Mouse (Mus musculus): Measurements from ENCODE around the gene Lrrc32. TPM values are rescaled to one million over a fixed set of nuclear protein-coding genes. Genes with fewer than 3 reads are reported as not detected.

Gene Lrrc32
- total RNA-seq, 2 experiments from 2014 or later = 14.6 to 15.8 TPM

GRCm38 (mm10) chr7:98487202-98487980 is 1.7 kb upstream of the Lrrc32 start:
- no peak for DNase-seq
- intact Hi-C loops (cut with DNase I) = no loop called here

- DNase-seq = no peak
- intact Hi-C loops (cut with DNase I) = no loop called here
Measured at GRCm38 (mm10) chr7:98488398-98489130, 519 bp upstream of the Lrrc32 start.

- peak; percentile 87 for DNase-seq
- intact Hi-C loops (cut with DNase I) = loop anchor here (2.0 kb wide), 1 partner anchor 53 kb away; no protein-coding TSS in a partner anchor
Measured at GRCm38 (mm10) chr7:98489623-98490084, 571 bp downstream of the Lrrc32 start.

- intact Hi-C loops (cut with DNase I) = loop anchor here (2.0 kb wide), 1 partner anchor 52 kb away; no protein-coding TSS in a partner anchor
- DNase-seq = no peak
Measured at GRCm38 (mm10) chr7:98490328-98490727, 1.2 kb downstream of the Lrrc32 start.

GRCm38 (mm10) chr7:98490911-98491310 is 1.8 kb downstream of the Lrrc32 start:
- intact Hi-C loops (cut with DNase I) = loop anchor here (2.0 kb wide), 1 partner anchor 52 kb away; no protein-coding TSS in a partner anchor
- DNase-seq = no peak

GRCm38 (mm10) chr7:98491451-98492200 is 2.5 kb downstream of the Lrrc32 start:
- no peak for DNase-seq
- intact Hi-C loops (cut with DNase I) = loop anchor here (2.0 kb wide), 1 partner anchor 51 kb away; no protein-coding TSS in a partner anchor

GRCm38 (mm10) chr7:98492331-98492730 is 3.2 kb downstream of the Lrrc32 start:
- intact Hi-C loops (cut with DNase I) = no loop called here
- no peak for DNase-seq

- no peak for DNase-seq
- intact Hi-C loops (cut with DNase I) = no loop called here
Measured at GRCm38 (mm10) chr7:98493307-98493706, 4.2 kb downstream of the Lrrc32 start.

GRCm38 (mm10) chr7:98493901-98494480 is 4.9 kb downstream of the Lrrc32 start:
- DNase-seq = no peak
- intact Hi-C loops (cut with DNase I) = no loop called here

GRCm38 (mm10) chr7:98495591-98495990 is 6.5 kb downstream of the Lrrc32 start:
- DNase-seq = no peak
- intact Hi-C loops (cut with DNase I) = no loop called here

GRCm38 (mm10) chr7:98497451-98497850 is 8.4 kb downstream of the Lrrc32 start:
- intact Hi-C loops (cut with DNase I) = no loop called here
- DNase-seq = no peak

GRCm38 (mm10) chr7:98498101-98498500 is 9.0 kb downstream of the Lrrc32 start:
- DNase-seq = no peak
- intact Hi-C loops (cut with DNase I) = no loop called here

- intact Hi-C loops (cut with DNase I) = no loop called here
Measured at GRCm38 (mm10) chr7:98498656-98499560, 9.8 kb downstream of the Lrrc32 start.

GRCm38 (mm10) chr7:98499561-98500292 is 10.6 kb downstream of the Lrrc32 start:
- intact Hi-C loops (cut with DNase I) = no loop called here
- DNase-seq = peak in 1 of 2 experiments; percentile 57

More at GRCm38 (mm10) chr7:98498656-98499560, 9.8 kb downstream of the Lrrc32 start:
- DNase-seq = no peak

GRCm38 (mm10) chr7:98500470-98500869 is 11.4 kb downstream of the Lrrc32 start:
- DNase-seq = peak; percentile 65 to 70
- intact Hi-C loops (cut with DNase I) = no loop called here

- intact Hi-C loops (cut with DNase I) = no loop called here
Measured at GRCm38 (mm10) chr7:98501078-98501477, 12.0 kb downstream of the Lrrc32 start.

GRCm38 (mm10) chr7:98502921-98503320 is 13.8 kb downstream of the Lrrc32 start:
- DNase-seq = no peak
- intact Hi-C loops (cut with DNase I) = no loop called here

More at GRCm38 (mm10) chr7:98501078-98501477, 12.0 kb downstream of the Lrrc32 start:
- no peak for DNase-seq

GRCm38 (mm10) chr7:98503951-98504647 is 15.0 kb downstream of the Lrrc32 start:
- DNase-seq = peak in 1 of 2 experiments; percentile 48
- intact Hi-C loops (cut with DNase I) = no loop called here
